Mouse (Mus musculus): ENCODE measurements around the gene Ahcy. TPM values are rescaled to one million over a fixed set of nuclear protein-coding genes. Genes with fewer than 3 reads are reported as not detected.
"Not testable (repeated sequence)": the region's sequence is repeated elsewhere in the genome, so short reads cannot be mapped to it uniquely, and the experiment has no call there.

Ahcy gene
- total RNA-seq, 2 experiments from 2014 or later, result 15.3 to 15.5 TPM

DNA sequence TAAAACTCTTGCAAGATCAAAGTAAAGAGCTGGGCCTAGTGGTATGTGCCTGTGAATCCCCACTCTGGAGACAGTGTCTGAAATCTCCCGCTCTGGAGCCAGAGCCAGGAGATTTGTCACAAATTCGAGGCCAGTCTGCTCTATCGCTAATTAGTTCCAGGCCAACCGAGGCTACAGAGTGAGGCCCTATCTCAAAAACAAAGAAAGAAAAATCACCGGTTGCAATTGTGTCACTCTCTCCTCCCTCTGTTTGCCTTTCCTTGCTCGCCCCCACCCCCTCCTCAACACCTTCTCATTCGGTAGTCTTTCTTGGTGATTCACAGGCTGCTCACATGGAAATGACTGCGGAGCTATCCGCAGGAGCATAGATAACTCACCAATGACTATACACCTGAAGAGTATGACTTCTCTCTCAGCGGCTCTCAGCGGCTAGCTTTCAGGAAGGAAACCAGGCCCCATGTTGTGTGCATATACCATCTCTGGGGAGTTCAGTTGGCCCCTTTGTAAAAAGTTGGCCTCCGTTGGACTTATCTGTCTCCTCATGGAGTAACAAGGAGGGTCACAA, 551 bp upstream of the Ahcy start:
- DNase-seq, result no peak

DNA sequence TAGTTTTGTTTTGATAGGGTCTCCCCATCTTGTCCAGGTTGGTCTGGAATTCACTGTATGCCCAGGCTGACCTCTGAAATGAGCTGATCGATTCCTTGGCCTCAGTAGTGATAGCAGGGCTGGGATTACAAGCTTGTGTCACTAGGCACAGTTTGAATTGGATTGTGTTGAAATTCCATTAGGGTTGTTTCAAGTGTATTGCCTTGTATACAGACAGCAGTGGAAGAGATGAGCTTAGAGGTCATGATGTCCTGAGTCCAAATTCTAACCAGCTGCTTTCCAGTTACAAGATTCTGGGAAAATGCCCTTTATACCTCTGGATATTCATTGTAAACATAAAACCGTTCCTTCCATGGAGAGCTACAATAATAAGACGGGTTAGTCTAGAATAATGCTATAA, 950 bp downstream of the Ahcy start:
- DNase-seq, result no peak

DNA sequence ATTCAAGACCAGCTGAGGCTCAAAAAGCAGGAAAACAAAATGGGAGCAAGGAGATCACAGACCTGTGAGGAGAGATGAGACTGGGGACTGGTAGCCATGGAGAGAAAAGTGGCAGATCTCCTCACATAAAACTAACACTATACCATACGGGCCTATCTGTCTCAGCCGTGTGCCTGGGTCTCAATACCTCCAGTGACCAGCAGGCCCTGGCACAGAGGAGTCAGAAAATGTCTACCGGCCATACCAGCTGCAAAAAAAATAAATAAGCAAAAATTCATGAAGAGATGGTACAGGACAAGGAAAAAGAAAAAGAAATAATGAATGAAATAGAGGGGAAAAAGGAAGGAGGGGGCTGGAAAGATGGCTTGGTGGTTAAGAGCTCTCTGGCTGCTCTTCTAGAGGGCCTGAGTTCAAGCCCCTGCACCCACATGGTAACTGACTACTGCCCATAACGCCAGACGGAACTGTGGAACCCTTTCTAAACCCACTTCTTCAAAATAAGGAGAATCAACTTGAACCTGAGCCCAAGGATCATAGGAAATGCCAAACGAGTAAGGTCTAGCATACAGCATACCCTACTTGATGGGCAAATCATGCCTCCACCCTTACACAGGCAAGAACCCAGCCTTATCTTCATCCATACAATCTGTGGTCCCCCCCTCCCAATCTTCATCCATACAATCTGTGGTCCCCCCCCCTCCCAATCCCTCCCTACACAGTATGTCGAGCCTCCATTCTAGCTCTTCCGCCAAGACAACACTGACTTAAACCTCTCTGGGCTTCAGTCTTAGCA, 1.7 kb downstream of the Ahcy start:
- no peak for DNase-seq

DNA sequence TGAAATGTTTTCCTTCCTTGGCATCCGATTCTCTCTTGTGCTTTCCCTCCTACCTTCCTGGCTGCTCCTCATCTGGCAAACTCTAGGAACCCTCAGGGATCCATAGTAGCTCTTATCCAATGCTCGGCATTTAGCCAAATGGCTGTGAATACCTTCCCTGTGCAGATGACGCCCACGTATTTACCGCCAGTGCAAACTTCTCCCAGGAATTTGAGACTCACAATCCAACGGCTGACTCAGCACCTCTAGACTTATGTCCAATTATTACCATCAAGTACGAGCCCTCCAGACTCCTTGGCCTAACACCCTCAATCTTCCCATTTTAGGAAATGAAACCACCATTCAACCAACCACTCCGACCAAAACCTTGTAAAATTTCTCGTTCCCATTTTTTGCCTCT, 3.3 kb downstream of the Ahcy start:
- DNase-seq, result no peak

DNA sequence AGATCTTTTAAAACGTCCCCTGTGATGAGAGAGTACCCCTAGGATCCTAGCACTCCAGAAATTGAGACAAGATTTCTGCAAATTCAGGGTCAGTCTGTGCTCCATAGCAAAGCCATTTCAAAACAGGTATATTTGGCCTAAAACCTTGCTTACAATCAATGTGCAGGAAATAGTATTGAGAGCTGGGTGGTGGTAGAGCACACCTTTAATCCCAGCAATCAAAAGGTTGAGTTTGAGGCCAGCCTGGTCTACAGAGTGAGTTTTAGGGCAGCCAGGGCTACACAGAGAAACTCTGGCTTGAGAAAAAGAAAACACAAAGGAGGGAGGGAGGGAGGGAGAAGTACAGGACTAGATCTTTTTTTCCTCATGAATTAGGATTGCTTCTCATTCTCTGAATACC, 16.9 kb downstream of the Ahcy start:
- no peak for DNase-seq

DNA sequence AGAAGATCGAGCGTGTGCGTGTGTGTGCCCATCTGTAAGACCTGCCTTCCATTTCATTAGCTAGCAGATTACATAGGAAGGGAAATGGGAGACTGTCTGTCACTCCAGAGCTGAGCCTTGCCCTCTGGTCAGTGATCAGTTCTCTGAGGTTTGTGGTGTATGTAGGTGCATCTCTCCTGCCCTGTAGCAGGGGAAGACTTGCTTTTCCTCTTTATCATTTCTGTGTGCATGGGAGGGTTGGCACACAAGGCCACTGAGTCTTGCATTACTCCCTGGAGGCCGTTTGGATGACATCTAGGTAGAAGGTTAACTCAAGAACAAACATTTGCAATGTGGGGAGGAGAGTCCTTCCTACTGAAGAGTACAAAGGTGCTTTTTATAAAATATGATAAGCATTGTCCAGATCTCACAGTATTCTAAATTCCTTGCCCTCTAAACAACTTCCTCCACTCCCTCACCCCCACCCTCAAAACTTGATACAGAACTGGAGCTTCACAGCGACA, 18.2 kb downstream of the Ahcy start:
- no peak for DNase-seq

DNA sequence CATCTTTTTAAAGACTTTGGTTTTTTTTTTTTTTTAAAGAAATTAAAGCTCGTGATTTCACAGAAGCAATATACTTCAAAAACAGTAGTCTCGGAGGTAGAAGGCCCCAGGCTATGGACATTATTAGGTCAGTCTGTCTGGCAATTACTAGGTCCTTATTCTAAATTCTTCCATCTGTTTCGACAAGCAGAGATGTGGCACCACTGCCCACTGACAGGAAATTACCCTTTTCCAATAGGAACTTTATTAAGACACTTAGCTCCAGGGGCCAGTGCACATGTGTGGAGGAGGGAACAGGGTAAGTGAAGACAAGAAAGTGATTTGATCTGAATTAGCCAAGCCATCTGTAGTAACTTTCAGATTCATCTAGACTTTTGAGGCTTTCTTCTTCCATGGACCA, 19.6 kb downstream of the Ahcy start:
- no peak for DNase-seq

DNA sequence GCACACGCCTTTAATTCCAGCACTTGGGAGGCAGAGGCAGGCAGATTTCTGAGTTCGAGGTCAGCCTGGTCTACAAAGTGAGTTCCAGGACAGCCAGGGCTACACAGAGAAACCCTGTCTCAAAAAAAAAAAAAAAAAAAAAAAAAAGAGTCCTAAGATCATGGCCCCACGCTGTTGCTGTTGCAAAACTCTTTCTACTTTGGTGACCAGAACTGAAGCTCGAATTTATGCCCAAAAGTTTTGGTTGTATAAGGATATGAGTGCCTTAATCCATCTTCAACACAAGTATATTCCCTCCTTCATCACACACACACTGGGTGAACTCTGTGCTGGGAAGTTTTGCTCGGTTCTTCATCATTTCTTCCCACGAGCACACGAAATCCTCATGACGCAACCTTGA, 20.8 kb downstream of the Ahcy start:
- not testable (repeated sequence) for DNase-seq

DNA sequence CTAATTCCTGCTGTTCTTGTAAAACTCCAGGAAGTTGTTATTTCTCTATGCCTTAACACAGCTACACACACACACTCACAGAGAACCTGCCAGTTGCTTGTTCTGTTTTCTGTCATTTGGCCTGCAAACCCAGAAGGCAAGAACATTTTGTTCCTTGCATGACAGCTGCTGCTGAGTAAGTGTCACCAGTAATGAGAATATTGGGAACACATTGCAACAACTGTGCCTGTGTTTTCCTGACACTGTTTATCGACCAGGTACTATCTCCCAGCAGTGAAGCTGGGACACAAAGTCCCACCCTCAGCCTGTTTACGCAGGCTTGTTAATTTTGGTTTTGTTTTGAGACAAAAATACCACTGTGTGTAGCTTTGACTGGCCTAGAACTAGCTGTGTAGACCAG, 21.6 kb downstream of the Ahcy start:
- no peak for DNase-seq

DNA sequence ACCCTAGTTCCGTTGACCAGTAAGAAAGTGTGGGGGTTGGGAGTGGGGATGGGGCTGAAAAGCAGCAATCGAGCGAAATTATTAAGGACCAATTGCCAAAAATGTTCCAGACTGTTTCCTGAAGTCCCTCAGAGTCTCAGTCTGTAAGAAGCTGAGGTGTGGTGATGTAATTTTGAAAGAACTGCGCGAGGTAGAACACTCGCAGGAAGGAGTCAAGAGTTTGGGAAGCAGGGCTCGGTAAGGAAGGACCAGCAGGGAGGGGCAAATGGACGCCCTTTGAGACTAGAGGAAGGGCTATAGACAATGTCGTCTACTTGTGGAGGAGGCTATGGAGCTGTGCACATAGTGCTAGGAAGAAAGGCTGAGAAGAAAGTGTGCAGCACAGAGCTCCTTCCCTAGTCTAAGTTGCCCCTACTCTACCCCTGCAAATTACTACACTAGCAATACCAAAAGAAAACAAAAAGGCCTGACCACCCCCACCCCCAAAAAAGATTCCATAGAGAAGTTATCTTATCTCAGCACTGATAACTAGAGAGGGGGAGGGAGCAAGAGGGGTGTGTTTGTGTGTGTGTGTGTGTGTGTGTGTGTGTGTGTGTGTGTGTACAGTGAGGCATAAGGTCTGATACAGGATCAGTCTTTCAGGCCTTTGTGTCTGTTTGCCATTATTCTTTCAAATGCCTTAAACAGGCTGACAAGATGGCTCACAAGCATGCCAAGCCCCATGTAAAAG, 22.5 kb downstream of the Ahcy start:
- no peak for DNase-seq

DNA sequence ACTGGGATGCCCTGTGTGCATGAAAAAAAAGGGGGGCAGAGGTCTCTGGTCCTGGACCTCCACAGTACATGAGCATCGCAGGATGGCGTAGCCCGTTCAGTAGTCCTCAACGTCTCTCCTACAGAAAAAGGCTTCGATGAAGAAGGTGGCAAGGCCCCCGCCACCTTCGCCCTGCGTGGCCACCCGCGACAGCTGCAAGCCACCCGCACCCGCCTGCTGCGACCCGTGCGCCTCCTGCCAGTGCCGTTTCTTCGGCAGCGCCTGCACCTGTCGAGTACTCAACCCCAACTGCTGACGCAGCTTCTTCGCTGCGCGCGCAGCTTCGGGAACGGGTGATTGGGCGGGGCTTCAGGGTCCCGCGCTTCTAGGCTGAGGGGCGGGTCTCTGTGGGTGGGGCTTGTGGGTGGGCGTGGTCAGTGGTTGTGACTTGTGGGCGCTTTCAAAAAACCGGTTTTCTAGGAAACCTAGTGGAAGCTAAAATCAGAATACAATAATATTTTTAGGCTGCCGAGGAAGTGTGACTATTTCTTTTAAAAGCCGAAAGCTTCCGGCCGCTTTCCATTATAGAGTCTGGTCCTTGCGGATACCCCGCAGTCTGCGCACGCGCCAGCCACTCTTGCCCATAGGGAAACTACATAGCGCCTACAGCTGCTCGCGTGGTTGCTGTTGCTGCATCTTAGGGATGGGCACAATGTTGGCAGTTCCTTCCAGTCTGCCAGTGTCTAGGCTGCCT, 23.6 kb downstream of the Ahcy start:
- peak; percentile 90 to 91 for DNase-seq

DNA sequence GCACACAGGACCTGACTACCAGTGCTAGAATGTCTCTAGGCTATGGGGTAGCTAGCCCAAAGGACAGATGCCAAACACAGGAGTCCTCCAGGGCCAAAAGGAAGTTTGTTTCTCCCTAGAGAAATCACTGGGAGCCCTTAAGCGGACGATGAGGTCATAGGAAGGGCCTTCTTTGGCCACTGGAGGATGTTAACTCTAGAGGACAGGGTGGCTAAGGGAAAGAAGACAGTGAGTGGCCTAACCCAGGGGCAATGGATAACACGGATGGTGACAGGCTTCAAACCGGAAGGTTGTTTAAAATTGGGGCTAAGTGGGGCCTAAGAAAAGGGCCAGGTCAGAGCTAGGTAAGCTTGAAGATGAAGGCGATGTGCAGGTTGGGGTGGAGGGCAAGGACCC, 24.2 kb downstream of the Ahcy start:
- DNase-seq, result no peak

DNA sequence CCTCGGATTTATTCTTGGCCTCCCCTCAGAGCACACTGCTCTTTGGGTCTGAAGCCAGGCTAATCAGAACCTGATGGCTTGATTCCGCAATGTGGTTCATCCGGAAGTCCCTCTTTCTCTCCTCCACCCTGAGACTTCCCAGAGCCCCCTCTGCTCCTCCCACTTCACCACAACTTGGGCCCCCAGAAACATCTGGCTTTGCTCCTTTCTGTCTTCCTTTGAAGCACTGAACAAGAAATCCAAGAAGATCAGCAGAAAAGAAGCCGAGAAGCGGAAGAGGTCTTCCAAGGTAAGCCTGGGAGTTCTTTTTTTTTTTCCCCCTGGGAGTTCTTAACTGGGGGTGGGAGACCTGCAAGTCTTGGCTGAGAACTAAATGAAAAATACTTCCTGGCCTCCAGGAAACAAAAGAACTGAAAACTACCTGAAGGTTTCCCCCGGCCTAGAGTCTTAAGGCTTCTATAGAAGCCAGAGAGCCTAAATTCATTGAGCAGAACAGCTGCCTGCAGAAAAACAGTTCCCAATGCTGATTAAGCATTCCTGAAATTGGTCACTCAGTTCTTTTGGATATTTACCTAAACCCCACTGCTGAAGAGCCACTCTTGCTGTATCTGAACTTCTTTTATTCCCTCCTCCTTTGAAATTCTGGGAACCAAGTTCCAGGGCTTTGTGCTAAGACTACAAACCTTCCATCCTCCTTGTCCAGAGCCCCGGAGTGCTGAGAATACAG, 26.7 kb downstream of the Ahcy start:
- no peak for DNase-seq

DNA sequence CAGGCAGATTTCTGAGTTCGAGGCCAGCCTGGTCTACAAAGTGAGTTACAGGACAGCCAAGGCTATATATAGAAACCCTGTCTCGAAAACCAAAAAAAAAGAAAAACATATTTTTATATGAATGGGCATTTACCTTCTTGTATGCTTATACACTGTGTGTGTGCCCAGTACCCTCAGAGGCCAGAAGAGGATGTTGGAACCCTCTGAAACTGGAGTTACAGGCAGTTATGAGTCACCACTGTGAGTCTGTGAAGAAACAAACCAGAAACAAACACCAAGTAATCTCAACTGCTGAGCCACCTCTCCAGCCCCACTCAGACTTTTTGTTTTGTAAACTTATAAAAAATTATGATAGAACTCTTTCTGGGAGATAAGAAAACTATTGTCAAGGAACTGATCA, 27.5 kb downstream of the Ahcy start:
- no peak for DNase-seq

DNA sequence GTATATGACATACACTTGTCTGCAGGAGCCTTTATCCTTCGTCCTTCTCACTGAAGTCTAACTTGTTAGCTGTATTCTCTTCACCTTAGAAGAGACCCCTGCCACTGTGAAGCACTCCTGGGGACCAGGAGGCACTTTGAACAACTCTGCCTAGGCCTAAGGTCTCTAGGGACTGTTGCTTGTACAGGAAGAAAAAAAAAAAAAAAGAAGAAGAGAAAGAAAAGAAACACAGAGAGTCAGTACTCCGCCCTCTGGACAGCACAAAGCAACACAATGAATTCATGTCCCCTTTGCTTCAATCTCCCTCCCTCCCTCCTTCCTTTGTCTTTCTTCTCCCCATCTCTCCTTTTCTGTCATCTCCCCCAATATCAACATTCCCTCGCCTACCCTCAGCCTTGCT, 29.2 kb downstream of the Ahcy start:
- DNase-seq, result no peak

DNA sequence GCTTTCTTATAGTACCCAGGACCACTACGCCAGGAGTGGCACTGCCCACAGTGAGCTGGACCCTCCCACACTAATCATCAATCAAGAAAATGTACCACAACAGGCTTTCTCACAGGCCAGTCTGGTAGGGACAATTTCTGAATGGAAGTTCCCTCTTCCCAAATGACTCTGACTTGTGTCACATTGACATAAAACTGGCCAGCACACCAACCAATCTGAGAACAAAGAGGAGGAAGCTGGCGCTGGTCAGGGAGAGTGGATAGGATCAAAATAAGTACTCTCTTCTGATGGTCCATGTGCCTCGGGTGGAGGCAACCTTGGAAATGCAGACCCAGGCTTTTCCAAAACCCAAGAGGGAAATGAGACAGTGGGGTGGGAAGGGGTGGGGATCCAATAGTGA, 29.8 kb downstream of the Ahcy start:
- DNase-seq, result no peak

DNA sequence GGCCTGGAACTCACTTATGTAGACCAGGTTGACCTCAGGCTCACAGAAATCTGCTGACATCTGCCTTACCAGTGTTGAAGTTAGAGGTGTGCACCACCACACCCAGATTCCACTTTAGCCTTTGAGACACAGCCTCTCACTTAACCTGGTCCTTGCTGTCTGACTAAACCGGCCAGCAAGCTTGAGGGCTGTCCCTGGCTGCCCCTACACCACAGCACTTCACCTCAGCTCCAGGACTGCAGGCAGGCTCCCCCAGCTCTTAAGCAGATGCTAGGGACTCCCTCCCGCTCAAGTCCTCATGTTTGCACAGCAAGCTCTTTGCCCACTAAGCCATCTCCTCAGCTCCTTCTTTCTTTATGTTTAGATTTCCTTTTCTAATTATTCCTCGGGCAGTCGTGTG, 34.3 kb downstream of the Ahcy start:
- no peak for DNase-seq

DNA sequence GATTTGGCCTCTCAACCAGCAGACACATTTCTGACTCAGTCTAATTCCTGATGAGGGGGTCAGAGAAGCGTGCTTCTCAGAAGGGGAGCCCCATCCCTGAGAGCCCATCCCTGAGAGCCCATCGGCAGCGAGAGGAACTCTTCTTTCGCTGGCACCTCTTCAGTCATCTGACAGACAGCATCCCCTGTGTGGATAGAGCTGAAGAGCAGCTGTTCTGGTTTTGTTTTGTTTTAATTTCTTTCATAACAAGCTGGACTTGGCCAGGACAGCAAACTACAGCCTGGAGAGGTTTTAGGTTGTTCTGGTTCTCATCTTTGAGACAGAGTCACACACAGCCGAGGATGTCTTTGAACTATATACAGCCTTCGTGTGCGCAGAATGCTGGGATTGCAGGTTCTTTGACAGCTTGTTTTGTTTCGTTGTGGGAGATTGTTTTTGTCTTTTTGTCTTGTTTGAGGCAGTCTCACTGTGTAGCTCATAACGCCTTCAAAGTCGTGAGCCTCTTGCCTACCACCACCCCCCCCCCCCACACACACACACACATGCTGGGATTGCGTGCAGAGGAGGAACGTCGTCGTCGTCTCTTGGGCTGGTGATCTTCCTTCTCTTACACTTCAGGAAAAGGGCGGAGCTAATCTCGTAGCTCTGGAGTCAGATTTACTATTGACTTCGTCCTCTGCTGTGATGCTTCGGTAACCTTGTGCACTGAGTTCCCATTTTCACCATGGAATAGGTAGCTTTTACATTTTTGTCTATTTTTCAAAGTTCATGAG, 41.2 kb downstream of the Ahcy start:
- DNase-seq, result no peak

DNA sequence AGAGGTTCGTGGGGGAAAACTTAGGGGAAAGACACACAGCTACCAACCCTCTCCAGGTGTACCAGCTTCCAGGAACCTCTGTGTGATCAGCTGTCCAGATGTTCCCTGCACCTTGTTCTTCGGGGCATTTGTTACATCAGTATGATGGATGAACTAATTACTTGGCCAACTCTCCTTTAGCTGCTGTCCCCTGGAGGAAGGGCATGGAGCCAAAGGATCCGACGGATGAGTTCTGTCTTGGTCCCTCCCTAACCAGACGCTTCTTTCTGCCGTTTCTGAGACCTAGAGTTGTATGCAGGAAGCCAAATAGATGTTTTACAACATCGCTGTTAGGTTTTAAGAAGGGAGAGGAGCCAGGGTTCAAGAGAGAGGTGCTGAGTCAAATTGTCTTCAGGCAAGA, 43.5 kb downstream of the Ahcy start:
- DNase-seq, result no peak

DNA sequence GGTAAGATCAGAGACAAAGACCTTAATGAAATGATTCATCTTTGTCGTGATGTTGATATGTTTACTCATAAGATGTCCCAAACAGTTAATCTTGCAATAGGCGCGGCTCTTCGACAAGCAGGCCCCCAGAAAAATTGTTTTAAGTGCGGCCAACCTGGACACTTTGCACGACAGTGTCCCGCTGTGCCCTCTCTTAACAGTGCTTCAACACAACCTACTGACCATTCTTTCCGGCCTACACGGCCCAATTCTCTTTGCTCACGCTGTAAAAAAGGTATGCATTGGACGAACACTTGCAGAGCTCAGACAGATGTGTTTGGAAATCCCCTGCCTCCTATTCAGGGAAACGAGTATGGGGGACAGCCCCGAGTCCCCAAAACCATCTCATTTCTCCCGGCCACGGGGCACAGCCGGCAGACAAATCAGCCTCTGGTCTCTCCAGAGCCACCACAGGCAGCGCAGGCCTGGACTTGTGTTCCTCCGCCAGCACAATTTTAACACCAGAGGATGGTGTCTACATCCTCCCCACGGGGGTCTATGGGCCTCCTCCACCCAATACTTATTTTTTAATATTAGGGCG, 54.0 kb downstream of the Ahcy start:
- DNase-seq, result not testable (repeated sequence)

DNA sequence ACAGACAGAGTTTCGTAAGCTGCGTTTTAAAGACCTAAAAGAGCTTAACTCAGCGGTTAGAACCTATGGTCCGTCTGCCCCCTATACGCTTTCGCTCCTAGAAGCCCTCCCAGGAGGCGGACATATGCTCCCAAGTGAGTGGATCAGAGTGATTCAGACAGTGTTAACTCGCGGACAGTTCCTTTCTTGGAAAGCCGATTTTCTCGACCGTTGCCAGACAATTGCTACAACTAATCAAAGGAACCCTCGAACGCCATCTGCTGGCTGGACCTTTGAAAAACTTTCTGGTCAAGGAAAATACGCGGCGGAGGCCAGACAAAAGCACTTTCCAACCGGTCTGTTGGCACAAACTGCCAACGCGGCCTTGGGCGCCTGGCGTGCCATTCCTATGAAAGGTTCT, 54.6 kb downstream of the Ahcy start:
- DNase-seq, result peak; percentile 81 to 85
